Mouse (Mus musculus): Measurements from ENCODE around the gene Capn11. TPM values are rescaled to one million over a fixed set of nuclear protein-coding genes. Genes with fewer than 3 reads are reported as not detected.

Capn11 gene
- polyA plus RNA-seq, 1 experiment from 2014 or later = 0.85 TPM

GRCm38 (mm10) chr17:45695227-45696120 is 36.3 kb upstream of the Capn11 start:
- H3K4me2 ChIP-seq = no peak overlapping the region
- 0 out of 2 replicates have a peak, but pooled peaks cover 4% of the 10 kb centered on the region for H3K4me1 ChIP-seq (replicated peaks)
- H3K4me3 ChIP-seq = no peak overlapping the region
- no peak for ATAC-seq (ENCODE audit: low read depth)
- H3K9me3 ChIP-seq = no peaks in the 10 kb centered on the region
- no peak overlapping the region for H3K27ac ChIP-seq (replicated peaks)
- no peaks in the 10 kb centered on the region for H3K27me3 ChIP-seq
- 74% methylated on average over 23 of the region's 23 CpGs for WGBS
- peaks cover 27% of the 10 kb centered on the region for H3K36me3 ChIP-seq
- H3K9ac ChIP-seq = 0 out of 2 replicates have a peak overlapping the region, but pooled peaks have one; percentile 31

- H3K27ac ChIP-seq (replicated peaks) = no peak overlapping the region
- no peak overlapping the region for H3K4me2 ChIP-seq
- ATAC-seq (ENCODE audit: low read depth) = no peak
- H3K4me3 ChIP-seq = no peak overlapping the region
- 87% methylated on average over 18 of the region's 18 CpGs for whole genome bisulfite sequencing
- H3K27me3 ChIP-seq = no peaks in the 10 kb centered on the region
- no peaks in the 10 kb centered on the region for H3K9me3 ChIP-seq
- H3K36me3 ChIP-seq = peaks cover 18% of the 10 kb centered on the region
- H3K4me1 ChIP-seq (replicated peaks) = no peaks in the 10 kb centered on the region
- no peak overlapping the region for H3K9ac ChIP-seq
Observed at GRCm38 (mm10) chr17:45693812-45694565, 34.9 kb upstream of the Capn11 start.

GRCm38 (mm10) chr17:45692159-45692558 is 33.0 kb upstream of the Capn11 start:
- Histone ChIP-seq H3K4me3 (no peak overlapping the region), H3K9ac (no peak overlapping the region), H3K4me2 (no peak overlapping the region), H3K9me3 (no peaks in the 10 kb centered on the region), H3K4me1 (replicated peaks) (peaks cover 8% of the 10 kb centered on the region), H3K27ac (replicated peaks) (no peak overlapping the region), H3K27me3 (no peaks in the 10 kb centered on the region), H3K36me3 (0 out of 2 replicates have a peak, but pooled peaks cover 6% of the 10 kb centered on the region)
- no peak for ATAC-seq (ENCODE audit: low read depth)
- whole genome bisulfite sequencing = 80% methylated on average over 5 of the region's 5 CpGs

GRCm38 (mm10) chr17:45690044-45690443 is 30.9 kb upstream of the Capn11 start:
- Histone ChIP-seq H3K36me3 (no peaks in the 10 kb centered on the region), H3K27ac (replicated peaks) (no peak overlapping the region), H3K9ac (no peak overlapping the region), H3K4me1 (replicated peaks) (peaks cover 15% of the 10 kb centered on the region), H3K4me3 (no peak overlapping the region), H3K4me2 (no peak overlapping the region), H3K9me3 (no peaks in the 10 kb centered on the region), H3K27me3 (no peaks in the 10 kb centered on the region)
- 88% methylated on average over 4 of the region's 4 CpGs for WGBS
- no peak for ATAC-seq (ENCODE audit: low read depth)

GRCm38 (mm10) chr17:45689120-45689519 is 30.0 kb upstream of the Capn11 start:
- H3K4me1 ChIP-seq (replicated peaks) = peaks cover 23% of the 10 kb centered on the region
- 89% methylated on average over 9 of the region's 9 CpGs for WGBS

GRCm38 (mm10) chr17:45686716-45687115 is 27.6 kb upstream of the Capn11 start, which contains the start of gene Tmem63b:
Tmem63b (minus strand) TSS chr17:45686905.
- Histone ChIP-seq H3K9me3 (no peaks in the 10 kb centered on the region), H3K4me1 (replicated peaks) (peaks cover 31% of the 10 kb centered on the region), H3K36me3 (no peaks in the 10 kb centered on the region), H3K9ac (peak within 1 kb of the TSS; percentile 97), H3K27me3 (no peaks in the 10 kb centered on the region), H3K4me3 (peak within 1 kb of the TSS; percentile 94), H3K4me2 (peak within 1 kb of the TSS; percentile 82), H3K27ac (replicated peaks) (peak within 1 kb of the TSS; percentile 96)
- 10% methylated on average over 12 of the region's 12 CpGs for WGBS
- 0 out of 2 replicates have a peak, but pooled peaks have one; percentile 3 for ATAC-seq (ENCODE audit: low read depth)

More at GRCm38 (mm10) chr17:45689120-45689519, 30.0 kb upstream of the Capn11 start:
- no peaks in the 10 kb centered on the region for H3K9me3 ChIP-seq
- ATAC-seq (ENCODE audit: low read depth) = no peak
- H3K4me2 ChIP-seq = no peak overlapping the region
- no peaks in the 10 kb centered on the region for H3K36me3 ChIP-seq
- no peak overlapping the region for H3K27ac ChIP-seq (replicated peaks)
- H3K27me3 ChIP-seq = no peaks in the 10 kb centered on the region
- H3K4me3 ChIP-seq = no peak overlapping the region
- no peak overlapping the region for H3K9ac ChIP-seq

GRCm38 (mm10) chr17:45686093-45686619 is 27.0 kb upstream of the Capn11 start, which contains the start of gene Mrpl14:
Mrpl14 (plus strand) TSS chr17:45686322.
- Histone ChIP-seq H3K4me1 (replicated peaks) (peaks cover 32% of the 10 kb centered on the region), H3K27me3 (no peaks in the 10 kb centered on the region), H3K36me3 (no peaks in the 10 kb centered on the region), H3K9ac (peak within 1 kb of the TSS; percentile 97), H3K4me3 (peak within 1 kb of the TSS; percentile 94), H3K27ac (replicated peaks) (peak within 1 kb of the TSS; percentile 96), H3K9me3 (no peaks in the 10 kb centered on the region), H3K4me2 (peak within 1 kb of the TSS; percentile 82)
- WGBS = under 1% methylated on average over 43 of the region's 50 CpGs
- peak; percentile 89 for ATAC-seq (ENCODE audit: low read depth)

GRCm38 (mm10) chr17:45685171-45686092 is 26.3 kb upstream of the Capn11 start:
- H3K4me2 ChIP-seq = peak overlapping the region; percentile 82
- H3K27me3 ChIP-seq = no peaks in the 10 kb centered on the region
- H3K9ac ChIP-seq = peak overlapping the region; percentile 97
- peak overlapping the region; percentile 96 for H3K27ac ChIP-seq (replicated peaks)
- peaks cover 40% of the 10 kb centered on the region for H3K4me1 ChIP-seq (replicated peaks)
- H3K9me3 ChIP-seq = no peaks in the 10 kb centered on the region
- peak overlapping the region; percentile 94 for H3K4me3 ChIP-seq
- peak; percentile 63 for ATAC-seq (ENCODE audit: low read depth)
- no peaks in the 10 kb centered on the region for H3K36me3 ChIP-seq
- under 1% methylated on average over 58 of the region's 58 CpGs for WGBS

GRCm38 (mm10) chr17:45684667-45685131 is 25.6 kb upstream of the Capn11 start:
- Histone ChIP-seq H3K9me3 (no peaks in the 10 kb centered on the region), H3K4me2 (peak overlapping the region; percentile 82), H3K36me3 (no peaks in the 10 kb centered on the region), H3K9ac (peak overlapping the region; percentile 97), H3K4me3 (peak overlapping the region; percentile 94), H3K4me1 (replicated peaks) (peaks cover 42% of the 10 kb centered on the region), H3K27me3 (no peaks in the 10 kb centered on the region), H3K27ac (replicated peaks) (peak overlapping the region; percentile 96)
- WGBS = 32% methylated on average over 14 of the region's 14 CpGs
- peak; percentile 17 for ATAC-seq (ENCODE audit: low read depth)

GRCm38 (mm10) chr17:45682843-45683242 is 23.7 kb upstream of the Capn11 start:
- no peak overlapping the region for H3K4me2 ChIP-seq
- no peak for ATAC-seq (ENCODE audit: low read depth)
- H3K9me3 ChIP-seq = no peaks in the 10 kb centered on the region
- WGBS = 95% methylated on average over 4 of the region's 4 CpGs
- H3K4me3 ChIP-seq = no peak overlapping the region
- H3K36me3 ChIP-seq = peaks cover 13% of the 10 kb centered on the region
- peaks cover 40% of the 10 kb centered on the region for H3K4me1 ChIP-seq (replicated peaks)
- no peaks in the 10 kb centered on the region for H3K27me3 ChIP-seq
- H3K9ac ChIP-seq = no peak overlapping the region
- H3K27ac ChIP-seq (replicated peaks) = no peak overlapping the region

- Histone ChIP-seq H3K9me3 (no peaks in the 10 kb centered on the region), H3K9ac (no peak overlapping the region), H3K27ac (replicated peaks) (no peak overlapping the region), H3K4me2 (no peak overlapping the region), H3K4me3 (no peak overlapping the region), H3K27me3 (no peaks in the 10 kb centered on the region), H3K36me3 (peaks cover 24% of the 10 kb centered on the region), H3K4me1 (replicated peaks) (peaks cover 28% of the 10 kb centered on the region)
- no peak for ATAC-seq (ENCODE audit: low read depth)
- WGBS = 97% methylated on average over 1 of the region's 1 CpGs
Observed at GRCm38 (mm10) chr17:45681588-45681987, 22.5 kb upstream of the Capn11 start.

All from neural tube, embryonic 13.5 days (tissue).